Mouse (Mus musculus): ENCODE results near the gene Sec11a. TPM values are rescaled to one million over a fixed set of nuclear protein-coding genes. Genes with fewer than 3 reads are reported as not detected.
"Not testable (repeated sequence)": the region's sequence is repeated elsewhere in the genome, so short reads cannot be mapped to it uniquely, and the experiment has no call there.

The Sec11a gene
- polyA plus RNA-seq, 1 experiment, result 62.5 TPM

GRCm38 (mm10) chr7:80962799-80963198 lies 15.2 kb upstream of the Sec11a start:
- 76% methylated on average over 6 of the region's 6 CpGs for WGBS
- DNase-seq (ENCODE audit: low read depth, low spot score), result no peak

- 88% methylated on average over 3 of the region's 3 CpGs for WGBS
- no peak for DNase-seq (ENCODE audit: low read depth, low spot score)
These were observed 11.4 kb upstream of the Sec11a start for GRCm38 (mm10) chr7:80959003-80959402.

- no peak for DNase-seq (ENCODE audit: low read depth, low spot score)
- WGBS, result 95% methylated on average over 2 of the region's 2 CpGs
These were observed 9.3 kb upstream of the Sec11a start for GRCm38 (mm10) chr7:80956891-80957290.

- 82% methylated on average over 2 of the region's 2 CpGs for WGBS
- DNase-seq (ENCODE audit: low read depth, low spot score), result no peak
These were observed 6.7 kb upstream of the Sec11a start for GRCm38 (mm10) chr7:80954251-80954650.

- DNase-seq (ENCODE audit: low read depth, low spot score), result no peak
- 20% methylated on average over 3 of the region's 3 CpGs for WGBS
These were observed 4.6 kb upstream of the Sec11a start for GRCm38 (mm10) chr7:80952140-80952539.

GRCm38 (mm10) chr7:80951461-80951860 lies 3.9 kb upstream of the Sec11a start:
- DNase-seq (ENCODE audit: low read depth, low spot score), result peak; percentile 46
- 38% methylated on average over 4 of the region's 4 CpGs for WGBS

- no peak for DNase-seq (ENCODE audit: low read depth, low spot score)
- WGBS, result 85% methylated on average over 4 of the region's 4 CpGs
These were observed 7.8 kb downstream of the Sec11a start for GRCm38 (mm10) chr7:80939808-80940207.

GRCm38 (mm10) chr7:80937304-80937666 lies 10.3 kb downstream of the Sec11a start:
- DNase-seq (ENCODE audit: low read depth, low spot score), result not testable (repeated sequence)

- 31% methylated on average over 7 of the region's 7 CpGs for WGBS
These were observed 10.8 kb downstream of the Sec11a start for GRCm38 (mm10) chr7:80936617-80937303.

GRCm38 (mm10) chr7:80935834-80936233 lies 11.7 kb downstream of the Sec11a start:
- WGBS, result 93% methylated on average over 1 of the region's 1 CpGs
- DNase-seq (ENCODE audit: low read depth, low spot score), result no peak

More at GRCm38 (mm10) chr7:80936617-80937303, 10.8 kb downstream of the Sec11a start:
- not testable (repeated sequence) for DNase-seq (ENCODE audit: low read depth, low spot score)

- WGBS, result 69% methylated on average over 1 of the region's 1 CpGs
- no peak for DNase-seq (ENCODE audit: low read depth, low spot score)
These were observed 14.8 kb downstream of the Sec11a start for GRCm38 (mm10) chr7:80932777-80933176.

- WGBS, result 71% methylated on average over 8 of the region's 8 CpGs
- DNase-seq (ENCODE audit: low read depth, low spot score), result no peak
These were observed 15.9 kb downstream of the Sec11a start for GRCm38 (mm10) chr7:80931618-80932207.

GRCm38 (mm10) chr7:80923165-80923564 lies 24.4 kb downstream of the Sec11a start:
- 82% methylated on average over 2 of the region's 2 CpGs for WGBS
- DNase-seq (ENCODE audit: low read depth, low spot score), result no peak

- 52% methylated on average over 5 of the region's 5 CpGs for WGBS
- DNase-seq (ENCODE audit: low read depth, low spot score), result no peak
These were observed 28.0 kb downstream of the Sec11a start for GRCm38 (mm10) chr7:80919647-80920008.

- WGBS, result 34% methylated on average over 8 of the region's 8 CpGs
- no peak for DNase-seq (ENCODE audit: low read depth, low spot score)
These were observed 28.5 kb downstream of the Sec11a start for GRCm38 (mm10) chr7:80918982-80919646.

- DNase-seq (ENCODE audit: low read depth, low spot score), result no peak
- 64% methylated on average over 4 of the region's 4 CpGs for WGBS
These were observed 29.6 kb downstream of the Sec11a start for GRCm38 (mm10) chr7:80917916-80918465.

- no peak for DNase-seq (ENCODE audit: low read depth, low spot score)
- 83% methylated on average over 8 of the region's 8 CpGs for WGBS
These were observed 35.1 kb downstream of the Sec11a start for GRCm38 (mm10) chr7:80912496-80912895.

GRCm38 (mm10) chr7:80911053-80911452 lies 36.5 kb downstream of the Sec11a start:
- WGBS, result 60% methylated on average over 7 of the region's 7 CpGs
- DNase-seq (ENCODE audit: low read depth, low spot score), result no peak

GRCm38 (mm10) chr7:80904921-80905515 lies 42.6 kb downstream of the Sec11a start, which contains the start of gene Nmb:
Gene Nmb, minus strand, starts transcription at chr7:80905076.
- 5% methylated on average over 17 of the region's 19 CpGs for WGBS
- DNase-seq (ENCODE audit: low read depth, low spot score), result no peak

Data from large intestine, adult 2 months (tissue).